ENCODE assay signal across 8 mouse cellular contexts in the genomic region with DNA sequence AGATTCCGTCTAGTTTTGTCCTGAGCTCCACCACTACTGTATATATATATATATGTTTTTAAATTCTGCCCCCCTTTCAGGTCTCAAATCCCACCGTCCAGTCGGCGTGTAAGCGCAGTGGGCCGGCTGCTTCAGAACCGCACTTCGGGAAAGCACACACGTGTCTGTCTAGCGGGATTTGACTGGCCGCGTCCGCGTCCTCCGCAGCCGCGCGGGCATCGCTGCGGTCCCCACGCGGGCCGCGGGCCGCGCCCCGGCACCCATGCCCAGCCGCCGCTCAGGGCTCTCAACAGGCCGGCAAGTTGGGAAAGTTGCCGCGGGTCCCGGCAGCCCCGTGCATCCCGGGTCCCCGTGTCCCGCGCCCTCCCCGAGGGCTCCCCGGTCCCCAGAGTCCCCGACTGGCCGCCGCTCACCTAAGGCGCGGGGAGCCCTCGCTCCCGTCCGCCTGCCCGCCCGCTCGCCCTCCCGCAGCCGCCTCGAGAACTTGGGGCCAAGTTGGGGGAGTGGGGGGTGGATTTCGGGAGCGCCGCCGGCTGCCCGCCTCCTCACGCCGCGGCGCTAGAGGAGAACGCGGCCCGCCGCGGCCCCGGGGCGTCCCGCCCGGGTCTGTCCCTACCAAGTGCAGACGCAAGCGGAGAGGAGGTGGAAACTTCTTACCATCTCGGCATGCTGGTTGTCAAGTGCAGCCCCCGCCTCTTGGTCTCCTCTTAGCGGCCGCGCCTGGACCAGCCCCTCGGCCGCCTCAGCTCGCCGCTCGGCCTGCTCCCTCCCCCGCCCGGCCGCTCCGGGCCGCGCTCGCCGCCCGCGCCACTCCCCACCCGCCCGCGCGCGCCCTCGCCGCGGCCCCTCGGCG. TPM values are rescaled to one million over a fixed set of nuclear protein-coding genes. Genes with fewer than 3 reads are reported as not detected.
DNase-seq lines count a peak whose midpoint lies in the region; ATAC-seq and TF ChIP-seq lines count a peak whose summit lies in the region.

No protein-coding gene starts in this region.

- no peak for TF ChIP-seq POLR2A in ES-Bruce4 (IDR thresholded peaks at IDR 0.05; ENCODE audit: insufficient read depth, low read length)

- WGBS in forebrain, embryonic 11.5 days: under 1% methylated on average over 100 of the region's 104 CpGs
- WGBS in limb, embryonic 12.5 days: 0% methylated on average over 89 of the region's 104 CpGs
- WGBS in midbrain, embryonic 15.5 days: under 1% methylated on average over 65 of the region's 104 CpGs

- TF ChIP-seq CTCF in ES-Bruce4 (IDR thresholded peaks at IDR 0.05; ENCODE audit: low read depth, low read length): no peak

- H3K27me3 ChIP-seq in ES-Bruce4 (ENCODE audit: control insufficient read depth, insufficient read depth, low read length, poor library complexity, severe bottlenecking): no peaks in the 10 kb centered on the region
- peaks cover 49% of the 10 kb centered on the region for H3K27me3 ChIP-seq in forebrain, embryonic 11.5 days (ENCODE audit: control insufficient read depth, insufficient read depth, low read length)
- peaks cover 22% of the 10 kb centered on the region for H3K27me3 ChIP-seq in limb, embryonic 12.5 days
- peaks cover 56% of the 10 kb centered on the region for H3K27me3 ChIP-seq in midbrain, embryonic 15.5 days (replicated peaks)

- peak; percentile 80 for ATAC-seq in forebrain, embryonic 11.5 days (replicated peaks; ENCODE audit: low FRiP score)
- peak; percentile 77 for ATAC-seq in limb, embryonic 12.5 days (ENCODE audit: insufficient number of reproducible peaks, insufficient read depth, low FRiP score, low TSS enrichment, low read depth)
- ATAC-seq in midbrain, embryonic 15.5 days (replicated peaks): peak; percentile 77

- peak; percentile 93 for DNase-seq in NIH3T3 (ENCODE audit: low read depth)
- peak; percentile 84 for DNase-seq in forebrain, embryonic 11.5 days (ENCODE audit: low spot score)
- peak; percentile 9 for DNase-seq in heart, postnatal 4 days
- DNase-seq in T-cell, adult 2 months (ENCODE audit: low spot score): no peak
- no peak for DNase-seq in left cerebral cortex, adult 9 months (ENCODE audit: low spot score in 2 of 2)

- no peaks in the 10 kb centered on the region for H3K4me1 ChIP-seq in ES-Bruce4 (ENCODE audit: control insufficient read depth, insufficient read depth, low read length)
- H3K4me1 ChIP-seq in forebrain, embryonic 11.5 days (replicated peaks; ENCODE audit: control insufficient read depth, insufficient read depth, low read length): peaks cover 10% of the 10 kb centered on the region; the same call in 1 of the 2 replicates
- H3K4me1 ChIP-seq in limb, embryonic 12.5 days (replicated peaks): peaks cover 46% of the 10 kb centered on the region
- H3K4me1 ChIP-seq in midbrain, embryonic 15.5 days: peaks cover 24% of the 10 kb centered on the region

- no peaks in the 10 kb centered on the region for H3K36me3 ChIP-seq in ES-Bruce4 (ENCODE audit: control insufficient read depth, insufficient read depth, low read length, poor library complexity, severe bottlenecking)
- no peaks in the 10 kb centered on the region for H3K36me3 ChIP-seq in forebrain, embryonic 11.5 days (ENCODE audit: control insufficient read depth, insufficient read depth, low read length)
- H3K36me3 ChIP-seq in limb, embryonic 12.5 days: no peaks in the 10 kb centered on the region
- no peaks in the 10 kb centered on the region for H3K36me3 ChIP-seq in midbrain, embryonic 15.5 days (replicated peaks)

- H3K9me3 ChIP-seq in ES-Bruce4 (replicated peaks; ENCODE audit: control insufficient read depth, insufficient read depth, low read length, poor library complexity, severe bottlenecking): no peaks in the 10 kb centered on the region
- no peaks in the 10 kb centered on the region for H3K9me3 ChIP-seq in forebrain, embryonic 11.5 days (ENCODE audit: control insufficient read depth, low read length)
- H3K9me3 ChIP-seq in limb, embryonic 12.5 days: no peaks in the 10 kb centered on the region
- H3K9me3 ChIP-seq in midbrain, embryonic 15.5 days: no peaks in the 10 kb centered on the region

- peak overlapping the region; percentile 64 for H3K4me3 ChIP-seq in ES-Bruce4 (ENCODE audit: low read depth, low read length)
- H3K4me3 ChIP-seq in forebrain, embryonic 11.5 days (ENCODE audit: low read depth, low read length): peak overlapping the region; percentile 69
- peak overlapping the region; percentile 83 for H3K4me3 ChIP-seq in limb, embryonic 12.5 days (replicated peaks)
- peak overlapping the region; percentile 70 for H3K4me3 ChIP-seq in midbrain, embryonic 15.5 days

- TF ChIP-seq EP300 in ES-Bruce4 (IDR thresholded peaks at IDR 0.05; ENCODE audit: insufficient read depth, low read depth, low read length): no peak

- H3K9ac ChIP-seq in ES-Bruce4 (ENCODE audit: low read depth, poor library complexity, severe bottlenecking): peak overlapping the region; percentile 95
- peak overlapping the region; percentile 57 for H3K9ac ChIP-seq in forebrain, embryonic 11.5 days (ENCODE audit: low read length)
- peak overlapping the region; percentile 94 for H3K9ac ChIP-seq in limb, embryonic 12.5 days (replicated peaks)
- peak overlapping the region; percentile 48 for H3K9ac ChIP-seq in midbrain, embryonic 15.5 days

- no peak overlapping the region for H3K27ac ChIP-seq in ES-Bruce4 (ENCODE audit: insufficient read depth, low read length)
- 0 out of 2 replicates have a peak overlapping the region, but pooled peaks have one; percentile 25 for H3K27ac ChIP-seq in forebrain, embryonic 11.5 days (ENCODE audit: low read depth, low read length)
- H3K27ac ChIP-seq in limb, embryonic 12.5 days: peak overlapping the region; percentile 95
- H3K27ac ChIP-seq in midbrain, embryonic 15.5 days: peak overlapping the region; percentile 65

- H3K4me2 ChIP-seq in forebrain, embryonic 11.5 days (ENCODE audit: low read depth, low read length, severe bottlenecking): peak overlapping the region; percentile 97
- H3K4me2 ChIP-seq in limb, embryonic 12.5 days: peak overlapping the region; percentile 88
- H3K4me2 ChIP-seq in midbrain, embryonic 15.5 days: peak overlapping the region; percentile 99

RNA-seq across cellular contexts. Expression of gene Bnc2, which starts 0.5 kb away (rescaled TPM):
- polyA plus RNA-seq in ES-Bruce4 (2011; ENCODE audit: insufficient read depth, insufficient read length, low read depth, missing spikeins): 7.2 and 7.8 TPM in 2 replicates
- polyA plus RNA-seq in forebrain, embryonic 11.5 days (2014; fragmentation: Nextera tagmentation; extraction: Ambion mirVana): 7.5 and 8.6 TPM in 2 replicates
- total RNA-seq in heart, postnatal 4 days (2021): 1 to 10 TPM; 3.0 to 3.4 TPM
- polyA plus RNA-seq in limb, embryonic 12.5 days (2016; fragmentation: Nextera tagmentation; extraction: Ambion mirVana): 25.2 and 25.6 TPM in 2 replicates
- 27.4 and 35.7 TPM in 2 replicates for polyA plus RNA-seq in midbrain, embryonic 15.5 days (2015; fragmentation: Nextera tagmentation; extraction: Ambion mirVana)

Comparison
In these comparisons a context has a peak if more than half of its experiments do, and no peak if none do; other contexts are left out.
1. DNase-seq: peak in NIH3T3 (single experiment), forebrain, embryonic 11.5 days (single experiment) and heart, postnatal 4 days (single experiment); none in T-cell, adult 2 months (single experiment) and left cerebral cortex, adult 9 months (0 of 2).
2. Peak in every context shown above with its lines, with median percentiles within 50 percentile points of each other: H3K4me3 ChIP-seq, H3K9ac ChIP-seq, ATAC-seq and H3K4me2 ChIP-seq.